Mouse (Mus musculus) liver, adult 2 months (tissue): ENCODE data around the gene Rpl5. TPM values are rescaled to one million over a fixed set of nuclear protein-coding genes. Genes with fewer than 3 reads are reported as not detected.
A peak's percentile ranks its signal among the peaks of the same experiment; 100 is the strongest.

Experiments used
- DNase-seq: peaks from one replicate; pipeline ENCODE4 v3.0.0-alpha.2; 2011; ENCODE audit warnings: low read depth, low spot score; ENCODE audit errors: extremely low read depth
- H3K27ac ChIP-seq: fragments of 200-500 bp; replicated peaks from 2 replicates; pipeline ENCODE4 v1.5.1; 2012; ENCODE audit warnings: low read depth, mild to moderate bottlenecking, control low read depth, inconsistent platforms, low read length; ENCODE audit not compliant: insufficient read depth
- H3K27me3 ChIP-seq: fragments of 200-500 bp; 2 replicates; pipeline ENCODE4 v1.6.1; 2012; ENCODE audit warnings: mild to moderate bottlenecking, moderate library complexity, low read length, inconsistent platforms; ENCODE audit not compliant: control insufficient read depth, insufficient read depth
- H3K36me3 ChIP-seq: fragments of 200-500 bp; 2 replicates; pipeline ENCODE4 v1.6.1; 2012; ENCODE audit warnings: low read length, inconsistent platforms; ENCODE audit not compliant: control insufficient read depth, insufficient read depth
- H3K4me1 ChIP-seq: fragments of 200-500 bp; 2 replicates; pipeline ENCODE4 v1.6.1; 2011; ENCODE audit warnings: low read length; ENCODE audit not compliant: control insufficient read depth, insufficient read depth
- H3K4me3 ChIP-seq: fragments of 200-500 bp; 2 replicates; pipeline ENCODE4 v1.5.1; 2011; ENCODE audit warnings: low read depth, mild to moderate bottlenecking, control low read depth, low read length, moderate library complexity; ENCODE audit not compliant: insufficient read depth
- H3K79me2 ChIP-seq: fragments of 200-500 bp; 2 replicates; pipeline ENCODE4 v1.6.1; 2012; ENCODE audit warnings: inconsistent platforms, mild to moderate bottlenecking, low read length, moderate library complexity; ENCODE audit not compliant: control insufficient read depth, insufficient read depth
- H3K9ac ChIP-seq: fragments of 200-500 bp; 2 replicates; pipeline ENCODE4 v1.6.1; 2012; ENCODE audit warnings: low read depth, mild to moderate bottlenecking, control low read depth, inconsistent platforms, low read length
- CTCF ChIP-seq: fragments of 200-500 bp; IDR thresholded peaks from 2 replicates; pipeline ENCODE4 v1.5.1; 2011; ENCODE audit warnings: low read depth, low read length, control low read depth
- POLR2A ChIP-seq: fragments of 200-500 bp; IDR thresholded peaks from 2 replicates; pipeline ENCODE4 v1.6.1; 2011; ENCODE audit warnings: low read length, control low read depth; ENCODE audit not compliant: insufficient read depth; ENCODE audit errors: extremely low read depth
- WGBS: fragments of 180-500 bp; shearing (Covaris S2); methylation state at CpG from one replicate; pipeline ENCODE4 v1.1.7; 2018; 5-methylcytosine and 5-hydroxymethylcytosine counted together
- polyA plus RNA-seq: library from polyadenylated mRNA; depleted of rRNA; stranded (reverse); fragments of >200 nt; gene quantifications from 2 replicates; pipeline ENCODE4 v1.2.3, GENCODE M21; 2012
- total RNA-seq: library from RNA; depleted of rRNA; stranded (reverse); fragments of >200 nt; gene quantifications from 2 replicates; pipeline ENCODE4 v1.2.3, GENCODE M21; 2014

Gene Rpl5
- total and polyA plus RNA-seq, 2 experiments: 12.7 to 103 TPM

GRCm38 (mm10) chr5:107921400-107922252 is 21.3 kb downstream of the Rpl5 start:
- TF ChIP-seq CTCF (peak; percentile 65), POLR2A (no peak)
- 79% methylated on average over 2 of the region's 2 CpGs for WGBS
- Histone ChIP-seq H3K36me3 (no peaks in the 10 kb centered on the region), H3K27me3 (no peaks in the 10 kb centered on the region), H3K9ac (no peak overlapping the region), H3K79me2 (no peaks in the 10 kb centered on the region; the same call in 1 of the 2 replicates), H3K27ac (no peak overlapping the region), H3K4me3 (no peak overlapping the region), H3K4me1 (no peaks in the 10 kb centered on the region)
- DNase-seq: peak; percentile 77

- Histone ChIP-seq H3K27me3 (no peaks in the 10 kb centered on the region), H3K9ac (no peak overlapping the region), H3K4me1 (no peaks in the 10 kb centered on the region), H3K79me2 (no peaks in the 10 kb centered on the region; the same call in 1 of the 2 replicates), H3K36me3 (no peaks in the 10 kb centered on the region), H3K4me3 (no peak overlapping the region), H3K27ac (no peak overlapping the region)
- TF ChIP-seq CTCF (no peak), POLR2A (no peak)
- DNase-seq: no peak
- 78% methylated on average over 1 of the region's 1 CpGs for WGBS
Measured at GRCm38 (mm10) chr5:107922836-107923235, 22.5 kb downstream of the Rpl5 start.

GRCm38 (mm10) chr5:107924564-107924963 is 24.3 kb downstream of the Rpl5 start:
- Histone ChIP-seq H3K79me2 (no peaks in the 10 kb centered on the region; the same call in 1 of the 2 replicates), H3K27me3 (no peaks in the 10 kb centered on the region), H3K4me3 (no peak overlapping the region), H3K27ac (no peak overlapping the region), H3K4me1 (no peaks in the 10 kb centered on the region), H3K9ac (no peak overlapping the region), H3K36me3 (no peaks in the 10 kb centered on the region)
- no peak for DNase-seq
- 90% methylated on average over 8 of the region's 8 CpGs for WGBS
- TF ChIP-seq CTCF: no peak
- TF ChIP-seq POLR2A: no peak

GRCm38 (mm10) chr5:107926550-107927249 is 26.4 kb downstream of the Rpl5 start:
- no peak overlapping the region for H3K27ac ChIP-seq

GRCm38 (mm10) chr5:107932556-107932955 is 32.3 kb downstream of the Rpl5 start:
- H3K4me1 ChIP-seq: no peaks in the 10 kb centered on the region
- DNase-seq: no peak
- WGBS: 36% methylated on average over 2 of the region's 2 CpGs
- H3K4me3 ChIP-seq: no peak overlapping the region
- no peak overlapping the region for H3K27ac ChIP-seq
- no peaks in the 10 kb centered on the region for H3K27me3 ChIP-seq
- no peaks in the 10 kb centered on the region for H3K36me3 ChIP-seq
- no peaks in the 10 kb centered on the region for H3K79me2 ChIP-seq
- TF ChIP-seq POLR2A (no peak), CTCF (no peak)
- H3K9ac ChIP-seq: no peak overlapping the region

More at GRCm38 (mm10) chr5:107926550-107927249, 26.4 kb downstream of the Rpl5 start:
- Histone ChIP-seq H3K4me3 (no peak overlapping the region), H3K27me3 (no peaks in the 10 kb centered on the region), H3K4me1 (no peaks in the 10 kb centered on the region), H3K9ac (no peak overlapping the region), H3K36me3 (no peaks in the 10 kb centered on the region), H3K79me2 (no peaks in the 10 kb centered on the region; the same call in 1 of the 2 replicates)
- TF ChIP-seq CTCF (no peak), POLR2A (no peak)
- no peak for DNase-seq
- WGBS: 72% methylated on average over 11 of the region's 11 CpGs
